Mouse (Mus musculus): Measurements from ENCODE around the gene Pde6b. TPM values are rescaled to one million over a fixed set of nuclear protein-coding genes. Genes with fewer than 3 reads are reported as not detected.

The Pde6b gene
- polyA plus RNA-seq, 1 experiment from 2014 or later: 0.14 TPM

- Histone ChIP-seq H3K27me3 (ENCODE audit: control insufficient read depth, insufficient read depth, low read length) (peaks cover 23% of the 10 kb centered on the region), H3K4me1 (replicated peaks; ENCODE audit: control insufficient read depth, insufficient read depth, low read length) (peaks cover 3% of the 10 kb centered on the region; the same call in 1 of the 2 replicates), H3K36me3 (ENCODE audit: control insufficient read depth, insufficient read depth, low read length) (no peaks in the 10 kb centered on the region), H3K9me3 (ENCODE audit: control insufficient read depth, low read length) (no peaks in the 10 kb centered on the region), H3K4me2 (replicated peaks; ENCODE audit: low read depth, low read length) (no peak overlapping the region), H3K27ac (ENCODE audit: low read depth, low read length) (no peak overlapping the region), H3K4me3 (ENCODE audit: low read depth, low read length) (no peak overlapping the region), H3K9ac (ENCODE audit: low read depth, low read length) (no peak overlapping the region)
- ATAC-seq (ENCODE audit: low FRiP score) (no peak), DNase-seq (ENCODE audit: low spot score) (no peak)
- 77% methylated on average over 5 of the region's 5 CpGs for WGBS
Observed at GRCm38 (mm10) chr5:108374079-108374478, 14.1 kb upstream of the Pde6b start.

GRCm38 (mm10) chr5:108376059-108376458 lies 12.1 kb upstream of the Pde6b start:
- Histone ChIP-seq H3K36me3 (ENCODE audit: control insufficient read depth, insufficient read depth, low read length) (no peaks in the 10 kb centered on the region), H3K4me2 (replicated peaks; ENCODE audit: low read depth, low read length) (no peak overlapping the region), H3K9ac (ENCODE audit: low read depth, low read length) (no peak overlapping the region), H3K27ac (ENCODE audit: low read depth, low read length) (no peak overlapping the region), H3K4me3 (ENCODE audit: low read depth, low read length) (no peak overlapping the region), H3K4me1 (replicated peaks; ENCODE audit: control insufficient read depth, insufficient read depth, low read length) (no peaks in the 10 kb centered on the region), H3K9me3 (ENCODE audit: control insufficient read depth, low read length) (no peaks in the 10 kb centered on the region), H3K27me3 (ENCODE audit: control insufficient read depth, insufficient read depth, low read length) (peaks cover 4% of the 10 kb centered on the region; the same call in 1 of the 2 replicates)
- no peak for ATAC-seq (ENCODE audit: low FRiP score)
- DNase-seq (ENCODE audit: low spot score): no peak
- 68% methylated on average over 1 of the region's 1 CpGs for WGBS

- Histone ChIP-seq H3K36me3 (ENCODE audit: control insufficient read depth, insufficient read depth, low read length) (no peaks in the 10 kb centered on the region), H3K9ac (ENCODE audit: low read depth, low read length) (no peak overlapping the region), H3K4me2 (replicated peaks; ENCODE audit: low read depth, low read length) (no peak overlapping the region), H3K27ac (ENCODE audit: low read depth, low read length) (no peak overlapping the region), H3K4me3 (ENCODE audit: low read depth, low read length) (no peak overlapping the region), H3K27me3 (ENCODE audit: control insufficient read depth, insufficient read depth, low read length) (no peaks in the 10 kb centered on the region), H3K4me1 (replicated peaks; ENCODE audit: control insufficient read depth, insufficient read depth, low read length) (no peaks in the 10 kb centered on the region), H3K9me3 (ENCODE audit: control insufficient read depth, low read length) (no peaks in the 10 kb centered on the region)
- 94% methylated on average over 4 of the region's 4 CpGs for WGBS
- ATAC-seq (ENCODE audit: low FRiP score): no peak
- DNase-seq (ENCODE audit: low spot score): no peak
Observed at GRCm38 (mm10) chr5:108378346-108378745, 9.8 kb upstream of the Pde6b start.

- Histone ChIP-seq H3K9me3 (ENCODE audit: control insufficient read depth, low read length) (no peaks in the 10 kb centered on the region), H3K4me3 (ENCODE audit: low read depth, low read length) (no peak overlapping the region), H3K27me3 (ENCODE audit: control insufficient read depth, insufficient read depth, low read length) (no peaks in the 10 kb centered on the region), H3K9ac (ENCODE audit: low read depth, low read length) (no peak overlapping the region), H3K4me1 (replicated peaks; ENCODE audit: control insufficient read depth, insufficient read depth, low read length) (no peaks in the 10 kb centered on the region), H3K36me3 (ENCODE audit: control insufficient read depth, insufficient read depth, low read length) (no peaks in the 10 kb centered on the region), H3K27ac (ENCODE audit: low read depth, low read length) (no peak overlapping the region), H3K4me2 (replicated peaks; ENCODE audit: low read depth, low read length) (no peak overlapping the region)
- 87% methylated on average over 2 of the region's 2 CpGs for WGBS
- DNase-seq (ENCODE audit: low spot score) (no peak), ATAC-seq (ENCODE audit: low FRiP score) (no peak)
Observed at GRCm38 (mm10) chr5:108385632-108386031, 2.6 kb upstream of the Pde6b start.

- Histone ChIP-seq H3K9me3 (ENCODE audit: control insufficient read depth, low read length) (no peaks in the 10 kb centered on the region), H3K27ac (ENCODE audit: low read depth, low read length) (no peak overlapping the region), H3K9ac (ENCODE audit: low read depth, low read length) (no peak overlapping the region), H3K4me2 (replicated peaks; ENCODE audit: low read depth, low read length) (no peak overlapping the region), H3K4me3 (ENCODE audit: low read depth, low read length) (no peak overlapping the region), H3K36me3 (ENCODE audit: control insufficient read depth, insufficient read depth, low read length) (no peaks in the 10 kb centered on the region), H3K27me3 (ENCODE audit: control insufficient read depth, insufficient read depth, low read length) (no peaks in the 10 kb centered on the region), H3K4me1 (replicated peaks; ENCODE audit: control insufficient read depth, insufficient read depth, low read length) (no peaks in the 10 kb centered on the region)
- ATAC-seq (ENCODE audit: low FRiP score): no peak
- DNase-seq (ENCODE audit: low spot score): no peak
- 76% methylated on average over 4 of the region's 4 CpGs for WGBS
Observed at GRCm38 (mm10) chr5:108386449-108386848, 1.7 kb upstream of the Pde6b start.

- Histone ChIP-seq H3K9me3 (ENCODE audit: control insufficient read depth, low read length) (no peaks in the 10 kb centered on the region), H3K4me2 (replicated peaks; ENCODE audit: low read depth, low read length) (no peak overlapping the region), H3K9ac (ENCODE audit: low read depth, low read length) (no peak overlapping the region), H3K36me3 (ENCODE audit: control insufficient read depth, insufficient read depth, low read length) (no peaks in the 10 kb centered on the region), H3K4me3 (ENCODE audit: low read depth, low read length) (no peak overlapping the region), H3K27me3 (ENCODE audit: control insufficient read depth, insufficient read depth, low read length) (no peaks in the 10 kb centered on the region), H3K4me1 (replicated peaks; ENCODE audit: control insufficient read depth, insufficient read depth, low read length) (no peaks in the 10 kb centered on the region), H3K27ac (ENCODE audit: low read depth, low read length) (no peak overlapping the region)
- no peak for ATAC-seq (ENCODE audit: low FRiP score)
- 81% methylated on average over 3 of the region's 3 CpGs for WGBS
- no peak for DNase-seq (ENCODE audit: low spot score)
Observed at GRCm38 (mm10) chr5:108389744-108390143, 1.6 kb downstream of the Pde6b start.

- WGBS: 80% methylated on average over 4 of the region's 4 CpGs
- ATAC-seq (ENCODE audit: low FRiP score): no peak
- no peak for DNase-seq (ENCODE audit: low spot score)
Observed at GRCm38 (mm10) chr5:108403453-108403852, 15.3 kb downstream of the Pde6b start.

GRCm38 (mm10) chr5:108405460-108405859 lies 17.3 kb downstream of the Pde6b start:
- Histone ChIP-seq H3K9me3 (ENCODE audit: control insufficient read depth, low read length) (no peaks in the 10 kb centered on the region), H3K4me3 (ENCODE audit: low read depth, low read length) (no peak overlapping the region), H3K9ac (ENCODE audit: low read depth, low read length) (no peak overlapping the region), H3K4me1 (replicated peaks; ENCODE audit: control insufficient read depth, insufficient read depth, low read length) (no peaks in the 10 kb centered on the region), H3K4me2 (replicated peaks; ENCODE audit: low read depth, low read length) (no peak overlapping the region), H3K36me3 (ENCODE audit: control insufficient read depth, insufficient read depth, low read length) (no peaks in the 10 kb centered on the region), H3K27ac (ENCODE audit: low read depth, low read length) (no peak overlapping the region), H3K27me3 (ENCODE audit: control insufficient read depth, insufficient read depth, low read length) (no peaks in the 10 kb centered on the region)
- no peak for DNase-seq (ENCODE audit: low spot score)
- 86% methylated on average over 1 of the region's 1 CpGs for WGBS
- ATAC-seq (ENCODE audit: low FRiP score): no peak

More at GRCm38 (mm10) chr5:108403453-108403852, 15.3 kb downstream of the Pde6b start:
- no peaks in the 10 kb centered on the region for H3K27me3 ChIP-seq (ENCODE audit: control insufficient read depth, insufficient read depth, low read length)
- no peak overlapping the region for H3K27ac ChIP-seq (ENCODE audit: low read depth, low read length)
- H3K4me3 ChIP-seq (ENCODE audit: low read depth, low read length): no peak overlapping the region
- H3K36me3 ChIP-seq (ENCODE audit: control insufficient read depth, insufficient read depth, low read length): no peaks in the 10 kb centered on the region
- no peak overlapping the region for H3K9ac ChIP-seq (ENCODE audit: low read depth, low read length)
- no peaks in the 10 kb centered on the region for H3K9me3 ChIP-seq (ENCODE audit: control insufficient read depth, low read length)
- no peak overlapping the region for H3K4me2 ChIP-seq (replicated peaks; ENCODE audit: low read depth, low read length)
- H3K4me1 ChIP-seq (replicated peaks; ENCODE audit: control insufficient read depth, insufficient read depth, low read length): no peaks in the 10 kb centered on the region

- Histone ChIP-seq H3K4me3 (ENCODE audit: low read depth, low read length) (no peak overlapping the region), H3K9me3 (ENCODE audit: control insufficient read depth, low read length) (no peaks in the 10 kb centered on the region), H3K9ac (ENCODE audit: low read depth, low read length) (no peak overlapping the region), H3K27me3 (ENCODE audit: control insufficient read depth, insufficient read depth, low read length) (no peaks in the 10 kb centered on the region), H3K27ac (ENCODE audit: low read depth, low read length) (no peak overlapping the region), H3K4me2 (replicated peaks; ENCODE audit: low read depth, low read length) (no peak overlapping the region), H3K4me1 (replicated peaks; ENCODE audit: control insufficient read depth, insufficient read depth, low read length) (no peaks in the 10 kb centered on the region), H3K36me3 (ENCODE audit: control insufficient read depth, insufficient read depth, low read length) (no peaks in the 10 kb centered on the region)
- ATAC-seq (ENCODE audit: low FRiP score) (no peak), DNase-seq (ENCODE audit: low spot score) (no peak)
- WGBS: 82% methylated on average over 2 of the region's 2 CpGs
Observed at GRCm38 (mm10) chr5:108406977-108407376, 18.8 kb downstream of the Pde6b start.

All from hindbrain, embryonic 11.5 days (tissue).